Mouse (Mus musculus) mouse trophoblast stem cell (cell line): ENCODE results near the gene A930033H14Rik.

Source experiments
- in situ Hi-C, 2 experiments: fragments of 300-500 bp; cut with MseI, MboI; formaldehyde crosslinking; loops; 2 replicates in 1 of 2; 3 replicates in 1 of 2; pipeline ENCODE4 v1.15.1; 2025

The A930033H14Rik gene

DNA sequence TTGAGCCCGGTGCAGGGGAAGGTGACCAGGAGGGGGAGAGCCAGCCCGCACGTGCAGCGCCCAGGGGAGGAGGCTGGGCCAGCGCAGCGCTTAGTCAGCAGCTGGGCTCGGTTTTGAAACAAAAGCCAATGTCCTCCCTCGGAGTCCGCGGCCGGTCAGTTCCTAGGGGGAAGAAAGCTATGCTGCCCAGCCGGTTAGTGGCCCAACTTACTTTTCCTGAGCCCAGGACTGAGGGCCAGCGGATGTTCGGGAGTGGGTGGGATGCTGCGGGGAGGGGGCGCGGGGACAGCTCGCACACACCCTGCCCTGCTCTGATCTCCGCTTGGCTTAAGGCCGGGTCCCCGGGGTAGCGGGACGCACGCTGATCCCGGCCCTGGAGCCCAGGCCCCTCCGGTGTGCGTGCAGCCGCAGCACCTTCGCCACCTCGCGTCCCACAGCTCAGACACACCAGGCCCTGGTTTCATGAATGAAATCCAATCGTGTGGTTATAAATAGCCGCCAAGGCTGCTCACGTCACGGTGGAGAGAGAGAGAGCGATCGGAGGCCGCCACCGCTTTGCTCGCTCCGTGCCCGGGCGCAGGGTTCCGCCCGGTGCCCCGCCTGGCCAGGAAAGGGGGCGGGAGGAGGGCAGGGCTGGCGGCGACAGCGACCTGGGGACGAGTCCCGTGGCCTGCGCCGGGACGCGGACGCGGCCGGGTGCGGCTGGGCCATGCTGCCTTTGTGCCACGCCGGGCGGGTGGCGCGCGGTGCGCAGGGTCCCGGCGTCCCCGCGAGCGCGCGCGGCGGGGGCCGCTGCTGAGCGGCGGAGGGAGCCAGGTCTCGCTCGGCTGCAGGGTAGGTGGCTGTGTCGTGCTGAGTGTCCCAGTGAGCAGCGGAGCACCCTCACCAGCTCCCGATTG lies at the start of gene A930033H14Rik:
Gene A930033H14Rik (minus strand): TSS at position 557 of the 899 bp plus-strand sequence.
- in situ Hi-C loops: no loop called here

DNA sequence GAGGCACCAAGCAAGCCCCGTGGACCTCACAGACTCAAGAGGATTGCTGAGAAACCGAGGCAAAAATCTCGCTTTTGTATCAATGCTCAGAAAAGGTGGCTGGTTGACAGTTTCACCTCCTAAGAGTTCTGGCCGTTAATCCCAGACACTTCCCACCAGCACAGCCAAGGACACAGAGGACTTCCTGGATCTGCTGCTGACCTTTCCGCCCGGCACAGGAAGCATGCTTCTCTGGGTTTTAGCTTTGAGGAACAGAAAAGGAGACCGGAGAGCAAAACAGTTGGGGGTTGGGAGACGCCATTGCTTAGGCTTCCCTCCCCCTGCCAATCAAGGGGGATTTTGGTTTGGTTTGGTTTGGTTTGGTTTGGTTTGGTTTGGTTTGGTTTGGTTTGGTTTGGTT lies 47.0 kb upstream of the A930033H14Rik start:
- in situ Hi-C loops: no loop called here

DNA sequence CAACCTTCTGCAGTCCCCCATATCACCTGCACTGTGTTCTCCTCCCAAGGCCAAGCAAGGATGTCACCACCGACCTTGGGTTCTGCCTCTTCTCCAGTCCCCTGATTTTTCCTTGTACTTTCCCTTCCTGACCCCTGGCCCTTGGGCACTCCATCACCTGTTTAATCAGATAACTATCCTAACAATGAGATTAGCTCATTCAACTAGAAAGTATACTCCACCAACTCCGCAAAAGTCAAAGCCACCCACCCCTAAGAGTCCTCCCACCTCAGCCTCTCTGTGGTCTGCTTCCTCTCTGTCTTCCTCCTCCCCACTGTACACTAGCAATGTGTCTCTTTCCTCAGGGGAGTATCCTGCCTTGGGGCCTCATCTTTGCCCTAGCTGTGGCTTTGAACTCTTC lies 46.3 kb upstream of the A930033H14Rik start:
- in situ Hi-C loops: no loop called here

DNA sequence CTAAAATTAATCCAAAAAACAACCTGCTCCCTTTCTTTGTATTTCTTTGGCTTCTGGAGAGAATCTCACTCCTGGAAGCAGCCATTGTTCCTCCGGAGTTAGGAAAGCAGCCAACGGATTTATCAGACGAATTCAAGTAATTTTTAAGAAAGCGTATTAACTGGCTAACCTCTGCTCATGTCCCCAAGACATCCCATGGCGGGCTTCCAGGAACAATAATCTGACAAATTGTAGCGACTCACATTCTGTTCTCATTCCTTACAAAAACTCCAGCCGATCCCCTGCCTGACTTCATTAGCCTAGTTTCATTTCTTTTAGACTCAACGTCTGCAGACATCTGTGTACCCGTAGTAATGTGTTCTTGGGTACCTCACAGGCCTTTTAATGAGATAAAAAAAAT lies 45.7 kb upstream of the A930033H14Rik start:
- in situ Hi-C loops: no loop called here

DNA sequence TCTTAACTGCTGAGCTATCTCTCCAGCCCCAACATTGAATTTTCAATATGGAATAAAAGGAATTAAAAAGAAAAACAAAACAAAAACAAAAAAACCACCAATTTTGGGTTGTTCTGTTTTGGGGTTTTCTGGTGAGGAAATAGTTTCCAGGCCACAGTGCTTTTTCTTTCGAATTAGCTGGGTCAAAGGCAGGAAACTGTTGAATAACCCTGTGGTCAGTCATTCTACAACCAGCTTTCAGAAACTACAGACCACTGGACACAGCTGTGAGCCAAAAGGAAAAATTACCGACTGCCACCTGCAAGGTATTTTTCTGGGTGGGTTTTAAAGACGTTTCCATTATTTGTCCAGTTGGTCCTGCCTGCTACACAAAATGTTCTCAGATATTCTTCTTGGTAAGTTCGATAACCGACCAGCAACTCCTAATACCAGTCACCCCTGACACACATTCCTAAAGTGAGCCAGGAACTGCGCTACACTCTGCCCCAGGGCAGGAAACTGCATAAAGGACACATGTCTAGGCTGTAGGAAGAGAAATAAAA lies 44.8 kb upstream of the A930033H14Rik start:
- in situ Hi-C loops: no loop called here

DNA sequence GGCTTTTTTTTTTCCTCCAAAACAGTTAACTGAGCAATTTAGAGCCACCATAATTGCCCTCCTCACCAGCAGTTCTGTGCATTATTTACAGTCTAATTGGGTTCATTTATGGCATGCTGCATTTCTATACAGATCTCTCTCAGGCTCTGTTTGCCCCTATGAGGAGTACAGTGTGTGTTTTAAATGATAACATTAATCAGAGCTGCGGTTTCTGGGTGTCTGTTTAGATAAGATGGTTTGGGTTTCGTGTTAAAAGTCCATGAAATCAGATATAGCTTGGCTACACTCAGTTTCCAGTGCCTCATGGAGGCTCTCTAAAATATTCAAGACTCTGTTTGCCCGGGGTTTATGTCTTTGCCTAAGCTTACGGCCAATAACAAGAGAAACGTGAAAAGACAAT lies 42.7 kb upstream of the A930033H14Rik start:
- in situ Hi-C loops: no loop called here

DNA sequence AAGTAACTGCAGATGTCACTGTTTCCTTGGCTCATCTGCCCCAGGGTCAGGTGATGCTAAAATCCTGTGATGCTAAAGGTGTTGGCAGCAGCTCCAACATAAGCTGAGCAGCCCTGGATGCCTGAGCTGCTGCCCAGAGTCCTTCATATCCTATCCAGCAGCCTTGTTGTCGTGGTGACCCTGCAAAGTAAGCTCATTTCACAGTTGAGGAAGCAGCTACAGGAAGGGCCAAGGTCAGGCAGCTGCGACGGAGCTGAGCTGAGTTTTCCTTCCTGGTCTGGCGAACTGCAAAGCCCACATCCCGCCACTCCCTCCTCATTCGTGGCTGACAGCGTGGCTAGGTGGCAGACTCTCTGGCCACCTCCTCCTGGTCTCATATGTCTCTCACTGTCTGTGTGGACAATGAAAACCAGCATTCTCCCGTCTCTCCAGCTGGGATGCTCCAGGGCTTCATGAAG lies 41.5 kb upstream of the A930033H14Rik start:
- in situ Hi-C loops: no loop called here

DNA sequence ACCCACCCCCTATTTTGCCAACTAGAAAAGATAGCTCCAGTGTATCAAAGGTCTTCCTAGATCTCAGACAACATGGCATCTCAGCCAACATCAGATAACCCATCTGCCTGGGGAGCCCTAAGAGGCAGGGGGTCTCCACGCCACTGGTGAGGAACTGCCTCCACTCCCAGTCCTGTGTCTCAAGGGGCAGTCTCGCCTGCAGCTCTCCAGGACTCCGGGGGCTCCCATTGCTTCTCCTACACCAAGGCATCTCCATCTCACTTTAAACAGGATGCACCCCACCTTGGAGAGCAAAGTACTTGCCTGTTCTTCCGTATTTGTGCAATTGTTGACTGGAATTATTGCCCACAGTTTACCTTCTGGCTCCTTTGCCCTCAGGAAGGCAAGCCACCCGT lies 40.8 kb upstream of the A930033H14Rik start:
- in situ Hi-C loops: no loop called here

DNA sequence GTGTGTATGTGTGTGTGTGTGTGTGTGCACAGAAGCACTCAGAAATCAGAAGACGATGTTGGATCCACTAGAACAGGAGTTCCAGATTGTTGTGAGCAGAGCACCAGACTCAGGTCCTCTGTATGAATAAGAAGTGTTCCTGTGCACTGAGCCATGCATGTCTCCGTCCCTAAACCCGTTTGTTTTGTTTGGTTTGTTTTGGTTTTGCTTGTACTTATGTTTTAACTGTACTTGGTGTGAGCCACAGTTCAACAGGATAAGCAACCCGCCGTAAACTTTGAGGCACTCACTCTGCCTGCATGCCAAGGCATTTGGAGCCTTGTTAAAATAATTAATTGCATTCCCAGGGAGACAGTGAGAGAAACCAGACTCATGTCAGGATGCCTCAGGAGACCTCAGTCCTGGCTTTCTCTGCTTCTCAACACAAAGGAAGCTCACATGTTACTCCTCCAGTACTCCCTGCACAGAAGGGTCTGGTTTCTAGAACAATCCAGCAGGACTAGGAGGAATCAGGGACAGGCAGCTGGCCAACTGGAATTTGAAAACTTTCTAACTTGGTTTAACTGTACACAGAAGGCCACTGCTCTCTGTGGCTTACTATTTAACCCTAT lies 40.3 kb upstream of the A930033H14Rik start:
- in situ Hi-C loops: no loop called here

DNA sequence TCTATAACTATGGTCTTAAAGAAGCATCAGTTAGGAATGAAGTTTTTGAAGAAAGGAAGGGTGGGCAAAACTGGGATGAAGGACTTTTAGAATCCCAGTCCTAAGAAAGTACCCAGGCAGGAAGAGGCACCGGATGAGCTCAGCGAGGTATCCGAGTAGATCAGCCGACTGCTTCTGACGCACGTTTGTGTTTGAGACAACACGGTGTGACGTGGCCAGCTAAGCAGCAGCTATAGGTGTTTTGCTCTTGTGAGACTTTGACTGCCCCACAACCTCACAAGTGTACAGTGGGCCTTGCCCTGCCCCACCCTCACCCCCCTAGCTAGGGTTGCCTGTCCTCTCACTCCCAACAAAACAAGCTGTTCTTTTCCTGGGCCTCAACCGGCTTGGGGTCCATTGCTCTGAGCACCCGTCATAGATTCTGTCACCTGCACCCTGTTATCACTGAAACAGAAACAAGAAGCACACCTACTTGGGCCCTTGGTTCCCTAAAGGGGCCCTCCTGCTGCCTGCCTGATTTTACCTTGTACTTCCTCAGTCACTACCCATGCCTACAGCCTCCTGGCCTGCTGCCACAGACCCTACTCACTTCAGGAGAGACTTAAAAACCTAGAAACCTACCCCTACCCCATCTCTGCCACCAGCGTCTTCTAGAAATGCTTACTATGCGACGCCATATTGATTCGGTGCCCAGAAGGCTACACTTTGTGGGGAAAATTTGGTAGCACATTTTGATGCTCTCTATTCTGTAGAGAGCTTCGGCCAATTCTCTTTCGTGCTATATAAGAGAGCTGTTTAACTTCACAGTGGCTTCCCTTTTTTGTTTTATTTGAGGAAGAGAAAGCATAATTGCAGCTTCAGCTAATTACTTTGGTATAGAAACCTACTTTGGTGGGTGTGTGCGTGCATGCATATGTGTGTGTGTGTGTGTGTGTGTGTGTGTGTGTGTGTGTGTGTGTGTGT lies 39.5 kb upstream of the A930033H14Rik start:
- in situ Hi-C loops: no loop called here

DNA sequence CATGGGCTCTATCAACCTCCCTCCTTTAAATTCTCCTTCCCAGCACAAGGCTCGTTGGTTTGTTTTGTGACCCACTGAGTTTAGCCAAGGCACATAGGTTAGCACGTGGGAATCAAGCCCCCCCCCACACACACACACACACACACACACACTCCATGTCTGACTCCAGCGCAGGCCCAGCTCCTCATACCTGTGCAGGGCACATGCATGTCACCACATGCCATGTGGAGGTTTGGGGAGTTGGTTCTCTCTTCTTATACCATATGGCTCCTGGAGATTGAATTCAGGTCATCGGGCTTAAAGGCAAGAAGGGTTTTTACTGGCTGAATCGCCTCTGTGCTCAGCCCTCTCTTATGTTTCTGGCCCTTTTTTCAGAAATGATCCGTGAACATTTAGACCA lies 38.4 kb upstream of the A930033H14Rik start:
- in situ Hi-C loops: no loop called here

DNA sequence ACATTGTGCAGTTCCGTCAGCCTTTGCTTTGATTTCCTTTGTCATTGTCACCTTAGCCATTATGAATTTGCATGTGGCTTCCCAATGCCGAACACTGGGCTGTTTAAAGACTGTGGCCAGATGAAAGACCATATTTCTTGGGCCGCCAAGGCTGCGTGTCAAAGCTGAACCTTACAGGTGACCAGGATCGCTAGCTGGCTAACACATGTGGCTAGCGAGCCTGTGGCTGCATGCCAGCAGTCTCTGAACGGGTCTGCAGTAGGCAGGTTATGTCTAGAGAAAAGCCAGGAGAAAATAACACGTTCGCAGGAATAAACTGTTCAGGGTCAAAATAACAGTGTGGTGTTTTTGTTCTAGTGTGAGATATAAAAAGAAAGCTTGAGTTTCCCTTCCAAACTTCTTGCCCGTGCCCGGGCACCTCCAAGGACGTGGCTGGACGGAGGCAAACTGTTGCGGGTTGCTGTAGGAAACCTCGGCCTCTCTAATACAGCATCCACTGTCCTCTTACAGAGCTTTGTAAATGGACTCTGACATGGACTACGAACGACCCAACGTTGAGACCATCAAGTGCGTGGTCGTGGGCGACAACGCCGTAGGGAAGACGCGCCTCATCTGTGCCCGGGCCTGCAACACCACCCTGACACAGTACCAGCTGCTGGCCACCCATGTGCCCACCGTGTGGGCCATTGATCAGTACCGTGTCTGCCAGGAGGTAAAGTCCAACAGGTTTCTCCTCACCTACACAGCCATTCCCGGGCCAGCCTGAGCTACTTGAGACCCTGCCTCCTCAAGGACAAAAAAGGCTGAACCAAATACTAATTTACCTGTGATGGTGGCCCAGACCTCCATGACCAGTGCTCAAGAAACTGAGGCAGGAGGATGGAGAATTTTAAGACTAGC lies 35.6 kb upstream of the A930033H14Rik start:
- in situ Hi-C loops: no loop called here

DNA sequence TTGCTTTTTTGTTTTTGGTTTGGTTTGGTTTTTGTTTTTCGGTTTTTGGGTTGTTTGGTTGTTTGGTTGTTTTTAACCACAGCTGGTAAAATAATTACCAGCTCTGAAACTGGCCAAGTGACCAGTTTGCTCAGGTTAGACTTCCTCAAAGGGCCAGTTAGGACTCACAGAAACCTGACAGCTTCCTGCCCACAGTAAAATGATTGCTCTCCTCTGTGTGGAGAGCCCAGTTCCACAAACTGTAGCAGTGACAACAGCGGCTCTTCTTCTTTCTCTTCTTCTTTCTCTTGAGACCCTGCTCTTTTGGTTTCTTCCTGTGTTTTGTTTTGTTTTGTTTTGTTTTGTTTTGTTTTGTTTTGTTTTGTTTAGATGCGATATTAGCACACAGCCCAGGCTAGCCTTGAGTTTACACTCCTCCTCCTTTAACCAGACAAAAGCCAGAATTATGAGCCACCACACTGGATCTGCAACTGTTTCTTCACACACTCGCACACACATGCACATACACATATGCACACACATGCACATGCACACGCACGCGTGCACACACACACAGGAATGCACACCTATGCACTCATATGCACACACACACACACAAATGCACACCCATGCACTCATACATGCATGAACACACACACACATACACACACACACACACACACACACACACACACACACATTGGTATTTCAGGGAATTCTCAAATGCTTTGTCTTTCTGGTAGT lies 34.6 kb upstream of the A930033H14Rik start:
- in situ Hi-C loops: no loop called here

DNA sequence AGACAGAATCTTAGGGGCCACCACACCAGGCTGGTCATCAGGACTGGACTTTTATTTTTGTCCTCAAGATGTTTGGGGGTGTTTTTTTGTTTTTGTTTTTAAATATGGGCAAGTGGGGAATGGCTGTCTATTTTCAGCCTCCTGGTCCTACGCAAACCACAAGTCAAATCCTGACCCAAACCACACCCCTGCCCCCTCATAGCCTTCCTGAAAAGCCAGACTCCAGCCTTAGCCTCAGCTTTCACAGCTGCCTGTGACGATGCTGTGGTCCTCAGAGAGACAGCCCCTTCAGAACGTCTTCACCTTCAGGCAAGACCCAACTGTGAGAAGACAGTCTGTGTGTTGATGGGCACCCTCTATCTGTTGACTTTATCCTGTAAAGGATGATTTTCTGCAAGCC lies 33.9 kb upstream of the A930033H14Rik start:
- in situ Hi-C loops: no loop called here

DNA sequence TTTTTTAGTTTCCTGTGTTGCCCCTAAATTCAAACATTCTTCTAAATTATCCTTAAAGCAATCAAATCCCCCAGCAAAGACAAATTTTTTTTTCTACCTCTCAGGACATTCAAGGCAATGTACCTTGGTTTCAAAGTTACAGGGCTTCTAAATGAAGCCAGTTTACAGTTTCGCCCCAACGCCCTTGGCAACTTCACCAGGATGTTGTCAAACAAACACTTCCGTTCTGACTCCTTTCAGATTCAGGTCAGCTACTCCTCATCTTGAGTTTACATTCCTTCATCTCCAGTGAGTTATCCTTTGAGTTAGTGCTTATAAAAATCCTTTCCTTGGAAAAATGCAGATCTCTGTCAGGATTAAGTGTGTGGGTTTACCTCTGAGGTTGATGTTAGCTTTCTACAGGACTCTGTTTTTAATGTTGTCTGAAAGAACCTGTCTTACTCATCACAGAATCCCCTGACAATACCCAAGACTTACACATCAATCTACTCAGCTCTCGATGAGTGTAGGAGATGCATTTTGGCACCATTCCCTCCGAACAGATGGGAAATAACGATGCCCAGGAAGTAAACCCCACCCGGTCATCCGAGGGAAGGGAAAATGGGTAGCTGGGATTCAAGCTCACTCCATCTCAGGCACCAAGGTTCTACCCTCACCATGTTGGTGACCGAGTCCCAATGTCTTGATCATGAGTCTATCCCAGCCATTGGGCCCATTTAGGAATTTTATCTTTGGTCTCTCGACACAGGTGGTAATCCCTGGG lies 33.2 kb upstream of the A930033H14Rik start:
- in situ Hi-C loops: no loop called here

DNA sequence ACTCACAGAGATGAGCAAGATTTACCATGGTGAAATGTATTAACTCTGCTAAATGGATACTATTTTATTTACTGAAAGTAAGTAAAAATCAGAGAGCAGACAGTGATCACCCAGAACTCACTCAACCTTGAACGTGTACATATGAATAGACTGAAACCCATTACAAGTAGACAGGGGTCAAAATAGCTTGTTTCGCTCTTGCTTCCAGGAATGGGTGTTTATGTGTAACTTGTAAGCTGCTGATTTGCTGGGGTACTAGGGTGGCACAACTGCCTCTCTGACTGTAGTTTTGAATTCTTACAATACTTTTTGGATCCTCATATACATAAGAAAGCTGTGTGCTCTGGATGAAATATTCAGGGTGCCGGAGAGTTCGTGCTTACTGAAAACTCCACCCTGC lies 32.3 kb upstream of the A930033H14Rik start:
- in situ Hi-C loops: no loop called here

DNA sequence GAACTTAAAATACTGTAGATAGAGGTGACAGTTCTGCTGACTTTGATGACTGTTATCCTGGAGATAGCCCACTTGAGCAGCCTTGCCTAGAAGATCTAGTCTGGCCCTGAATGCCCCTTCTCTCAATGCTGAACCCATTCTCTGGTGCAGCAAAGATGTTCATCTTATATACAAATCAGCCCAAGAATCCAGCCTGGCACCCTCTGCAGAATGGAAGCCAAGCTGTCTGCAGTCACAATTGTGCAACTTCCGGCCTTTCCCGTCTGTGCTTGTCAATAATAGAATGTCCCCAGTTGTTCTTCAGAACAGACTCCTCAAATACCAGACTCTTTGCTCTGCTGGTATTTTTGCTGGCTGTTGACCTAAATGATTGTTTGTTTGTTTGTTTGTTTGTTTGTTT lies 27.6 kb upstream of the A930033H14Rik start:
- in situ Hi-C loops: no loop called here

DNA sequence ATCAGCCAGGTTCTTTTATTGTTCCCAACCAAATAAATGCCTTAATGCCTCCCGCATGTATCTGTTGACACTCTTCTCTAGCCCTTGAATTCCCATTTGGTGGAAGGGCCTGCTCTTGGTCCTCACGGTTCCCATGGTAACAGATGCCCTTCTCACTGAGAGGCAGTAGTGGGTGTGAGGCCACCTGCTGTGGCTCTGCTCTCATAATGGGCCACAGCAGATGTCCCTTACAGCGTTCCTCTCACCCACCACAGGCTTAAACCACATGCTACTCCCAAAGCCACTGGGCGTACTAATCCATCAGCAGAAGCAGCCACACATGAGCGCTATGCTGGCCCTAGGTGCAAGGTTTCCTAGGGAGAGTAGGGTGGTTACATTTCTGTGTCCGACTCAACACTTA lies 25.4 kb upstream of the A930033H14Rik start:
- in situ Hi-C loops: no loop called here

DNA sequence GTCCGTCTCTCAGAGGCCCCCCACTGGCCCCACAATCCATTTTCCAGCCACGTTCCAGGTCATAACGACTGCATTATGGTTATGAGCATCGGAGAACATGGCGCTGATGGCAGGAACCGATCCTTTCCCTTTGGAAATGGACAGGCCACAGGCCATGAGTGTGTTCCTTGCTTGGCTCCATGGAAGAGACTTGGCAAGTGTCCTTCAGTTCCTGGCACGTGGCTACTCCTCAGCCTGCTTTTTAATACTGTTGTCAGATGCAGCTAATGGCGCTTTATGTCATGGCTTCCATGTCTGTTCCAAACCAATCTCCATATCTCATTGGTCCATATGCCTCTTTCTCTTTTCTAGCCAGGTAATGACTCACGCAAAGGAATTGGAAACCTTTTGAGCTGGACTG lies 24.9 kb upstream of the A930033H14Rik start:
- in situ Hi-C loops: no loop called here
